Mouse (Mus musculus): ENCODE measurements around the gene Tmem184b. TPM values are rescaled to one million over a fixed set of nuclear protein-coding genes. Genes with fewer than 3 reads are reported as not detected.

Tmem184b gene
- polyA plus RNA-seq, 1 experiment from 2014 or later, result 75.5 TPM

GRCm38 (mm10) chr15:79438816-79439215, 35.4 kb upstream of the Tmem184b start:
- Histone ChIP-seq H3K36me3 (peaks cover 48% of the 10 kb centered on the region), H3K27ac (peak overlapping the region; percentile 33; the same call in 1 of the 2 replicates), H3K9ac (0 out of 2 replicates have a peak overlapping the region, but pooled peaks have one; percentile 2), H3K9me3 (replicated peaks) (no peaks in the 10 kb centered on the region), H3K27me3 (no peaks in the 10 kb centered on the region), H3K4me1 (peaks cover 75% of the 10 kb centered on the region), H3K4me3 (replicated peaks) (no peak overlapping the region), H3K4me2 (peak overlapping the region; percentile 77)
- 56% methylated on average over 8 of the region's 8 CpGs for WGBS
- ATAC-seq (replicated peaks; ENCODE audit: low FRiP score), result no peak

- Histone ChIP-seq H3K36me3 (peaks cover 53% of the 10 kb centered on the region), H3K27ac (peak overlapping the region; percentile 33; the same call in 1 of the 2 replicates)
Measured at GRCm38 (mm10) chr15:79438209-79438810, 34.9 kb upstream of the Tmem184b start.

DNA sequence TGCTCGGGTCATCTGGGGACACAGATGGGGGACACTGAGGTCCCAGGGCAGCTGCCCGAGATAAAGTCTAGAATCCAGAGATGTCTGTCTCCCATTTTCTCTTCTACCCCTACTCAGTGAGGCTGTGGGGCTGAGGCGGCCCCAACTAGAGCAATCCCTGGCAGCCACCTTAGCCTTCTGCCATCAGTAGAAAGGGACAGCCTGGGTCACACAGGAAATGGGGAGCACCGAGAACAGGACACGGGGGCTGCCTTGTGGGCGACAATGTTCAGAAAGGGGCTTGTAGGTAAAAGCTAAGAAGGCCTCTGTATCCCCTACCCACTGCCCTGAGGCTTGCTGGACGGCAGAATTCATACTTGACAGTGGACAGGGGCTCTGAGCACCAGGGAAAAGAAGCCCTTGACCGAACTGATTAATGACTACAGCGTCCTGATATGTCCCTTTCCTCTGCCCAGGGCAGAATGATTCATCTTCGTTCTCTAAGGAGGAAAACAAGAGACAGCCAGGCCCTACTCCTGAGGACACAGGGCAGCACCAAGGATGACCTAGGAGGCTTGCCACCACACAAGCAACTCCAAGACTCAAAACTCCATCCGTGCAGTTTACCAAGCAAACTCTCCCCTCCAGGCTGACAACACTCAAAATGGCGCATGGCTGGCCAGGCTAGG, 34.3 kb upstream of the Tmem184b start:
- H3K4me3 ChIP-seq (replicated peaks), result no peak overlapping the region
- H3K4me1 ChIP-seq, result peaks cover 80% of the 10 kb centered on the region
- H3K9me3 ChIP-seq (replicated peaks), result no peaks in the 10 kb centered on the region
- peaks cover 60% of the 10 kb centered on the region for H3K36me3 ChIP-seq
- H3K4me2 ChIP-seq, result no peak overlapping the region
- 0 out of 2 replicates have a peak overlapping the region, but pooled peaks have one; percentile 14 for H3K27ac ChIP-seq
- H3K9ac ChIP-seq, result no peak overlapping the region
- H3K27me3 ChIP-seq, result no peaks in the 10 kb centered on the region
- 79% methylated on average over 12 of the region's 12 CpGs for WGBS
- ATAC-seq (replicated peaks; ENCODE audit: low FRiP score), result no peak

More at GRCm38 (mm10) chr15:79438209-79438810, 34.9 kb upstream of the Tmem184b start:
- Histone ChIP-seq H3K9me3 (replicated peaks) (no peaks in the 10 kb centered on the region), H3K27me3 (no peaks in the 10 kb centered on the region), H3K9ac (peak overlapping the region; percentile 2; the same call in 1 of the 2 replicates), H3K4me2 (peak overlapping the region; percentile 77), H3K4me1 (peaks cover 76% of the 10 kb centered on the region), H3K4me3 (replicated peaks) (no peak overlapping the region)
- ATAC-seq (replicated peaks; ENCODE audit: low FRiP score), result no peak
- WGBS, result 77% methylated on average over 6 of the region's 6 CpGs

DNA sequence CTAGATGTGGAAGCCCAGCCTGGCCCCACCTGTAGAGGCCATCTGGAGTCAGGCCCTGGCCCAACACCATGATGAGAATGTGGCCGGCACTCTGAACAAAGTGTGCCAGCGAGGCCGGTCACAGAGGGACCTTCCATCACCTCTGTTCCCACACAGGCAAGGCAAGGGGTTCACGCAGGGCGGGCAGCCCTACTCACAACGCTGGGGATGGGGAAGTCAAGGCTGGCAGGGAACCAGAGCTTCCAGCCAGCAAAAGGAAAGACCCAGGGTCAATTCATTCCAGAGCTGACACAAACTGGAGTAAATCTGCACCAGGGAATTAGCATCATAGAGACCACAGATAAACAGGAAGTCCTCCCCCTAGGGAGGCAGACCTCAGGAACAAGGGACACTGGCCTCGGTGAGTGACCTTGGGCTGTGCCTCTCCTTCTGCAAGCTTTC, 33.1 kb upstream of the Tmem184b start:
- Histone ChIP-seq H3K4me1 (peaks cover 84% of the 10 kb centered on the region), H3K9ac (no peak overlapping the region), H3K9me3 (replicated peaks) (no peaks in the 10 kb centered on the region), H3K4me3 (replicated peaks) (no peak overlapping the region), H3K36me3 (peaks cover 70% of the 10 kb centered on the region), H3K4me2 (no peak overlapping the region), H3K27ac (peak overlapping the region; percentile 69; the same call in 1 of the 2 replicates), H3K27me3 (no peaks in the 10 kb centered on the region)
- ATAC-seq (replicated peaks; ENCODE audit: low FRiP score), result no peak
- WGBS, result 50% methylated on average over 7 of the region's 7 CpGs

- 35% methylated on average over 7 of the region's 7 CpGs for WGBS
- no peak overlapping the region for H3K9ac ChIP-seq
Measured at GRCm38 (mm10) chr15:79435191-79435671, 31.9 kb upstream of the Tmem184b start.

GRCm38 (mm10) chr15:79432892-79433291, 29.5 kb upstream of the Tmem184b start:
- Histone ChIP-seq H3K4me3 (replicated peaks) (no peak overlapping the region), H3K27me3 (no peaks in the 10 kb centered on the region), H3K27ac (peak overlapping the region; percentile 79), H3K4me2 (no peak overlapping the region; the same call in 1 of the 2 replicates), H3K36me3 (peaks cover 96% of the 10 kb centered on the region), H3K4me1 (peaks cover 58% of the 10 kb centered on the region), H3K9ac (no peak overlapping the region), H3K9me3 (replicated peaks) (no peaks in the 10 kb centered on the region)
- 64% methylated on average over 21 of the region's 21 CpGs for WGBS
- ATAC-seq (replicated peaks; ENCODE audit: low FRiP score), result no peak

More at GRCm38 (mm10) chr15:79435191-79435671, 31.9 kb upstream of the Tmem184b start:
- Histone ChIP-seq H3K4me3 (replicated peaks) (no peak overlapping the region), H3K4me2 (no peak overlapping the region), H3K36me3 (peaks cover 82% of the 10 kb centered on the region), H3K4me1 (peaks cover 81% of the 10 kb centered on the region), H3K9me3 (replicated peaks) (no peaks in the 10 kb centered on the region), H3K27me3 (no peaks in the 10 kb centered on the region), H3K27ac (peak overlapping the region; percentile 69)
- 0 out of 2 replicates have a peak, but pooled peaks have one; percentile 13 for ATAC-seq (replicated peaks; ENCODE audit: low FRiP score)

DNA sequence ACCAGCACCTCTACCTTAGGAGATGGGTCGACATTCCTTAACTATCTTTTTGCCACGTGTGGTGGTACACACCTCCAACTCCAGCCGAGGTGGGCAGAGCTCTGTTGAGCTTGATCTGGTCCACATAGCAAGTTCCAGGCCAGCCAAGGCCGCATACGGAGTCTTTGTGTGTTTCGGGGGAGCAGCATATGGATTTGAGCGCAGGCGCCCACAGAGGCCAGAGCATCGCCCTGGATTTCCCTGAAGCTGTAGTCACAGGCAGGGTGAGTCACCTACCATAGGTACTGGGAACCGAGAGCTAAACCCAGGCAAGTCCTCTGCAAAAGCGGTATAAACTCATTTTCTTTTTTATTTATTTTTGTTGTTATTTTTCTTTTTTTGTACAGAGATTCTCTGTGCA, 29.0 kb upstream of the Tmem184b start:
- ATAC-seq (replicated peaks; ENCODE audit: low FRiP score), result no peak
- Histone ChIP-seq H3K9ac (no peak overlapping the region), H3K4me2 (no peak overlapping the region), H3K4me1 (peaks cover 52% of the 10 kb centered on the region), H3K27me3 (no peaks in the 10 kb centered on the region), H3K36me3 (peaks cover 96% of the 10 kb centered on the region), H3K9me3 (replicated peaks) (no peaks in the 10 kb centered on the region), H3K4me3 (replicated peaks) (no peak overlapping the region), H3K27ac (peak overlapping the region; percentile 79)
- WGBS, result 75% methylated on average over 11 of the region's 11 CpGs

DNA sequence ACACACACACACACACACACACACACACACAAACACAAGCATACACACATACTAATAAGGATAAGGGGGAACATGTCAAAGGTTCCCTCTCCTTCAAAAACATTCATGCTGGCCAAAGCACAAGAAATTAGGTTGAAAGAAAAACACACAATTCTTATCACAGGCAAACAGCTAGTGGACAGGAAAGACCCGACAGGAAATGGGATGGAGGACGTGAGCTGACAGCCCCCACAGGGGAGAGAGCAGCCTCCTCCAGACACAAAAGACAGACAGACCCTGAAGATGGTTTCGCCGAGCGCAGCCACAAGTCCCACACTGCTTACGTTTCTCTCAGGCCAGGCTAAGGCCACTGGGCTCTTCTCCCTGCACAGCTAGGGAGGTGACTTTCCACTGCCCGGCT, 28.6 kb upstream of the Tmem184b start:
- 39% methylated on average over 7 of the region's 7 CpGs for WGBS
- Histone ChIP-seq H3K4me2 (no peak overlapping the region), H3K36me3 (peaks cover 96% of the 10 kb centered on the region), H3K27me3 (no peaks in the 10 kb centered on the region), H3K9ac (no peak overlapping the region), H3K4me1 (peaks cover 48% of the 10 kb centered on the region), H3K4me3 (replicated peaks) (no peak overlapping the region), H3K9me3 (replicated peaks) (no peaks in the 10 kb centered on the region), H3K27ac (peak overlapping the region; percentile 79)
- no peak for ATAC-seq (replicated peaks; ENCODE audit: low FRiP score)

- no peak overlapping the region for H3K9ac ChIP-seq
- no peak overlapping the region for H3K27ac ChIP-seq
- peaks cover 97% of the 10 kb centered on the region for H3K36me3 ChIP-seq
- H3K4me1 ChIP-seq, result peaks cover 38% of the 10 kb centered on the region
- no peak for ATAC-seq (replicated peaks; ENCODE audit: low FRiP score)
- 75% methylated on average over 10 of the region's 10 CpGs for WGBS
- no peaks in the 10 kb centered on the region for H3K27me3 ChIP-seq
- H3K4me2 ChIP-seq, result no peak overlapping the region
- no peaks in the 10 kb centered on the region for H3K9me3 ChIP-seq (replicated peaks)
- no peak overlapping the region for H3K4me3 ChIP-seq (replicated peaks)
Measured at GRCm38 (mm10) chr15:79430461-79431000, 27.2 kb upstream of the Tmem184b start.

- WGBS, result 76% methylated on average over 8 of the region's 9 CpGs
- ATAC-seq (replicated peaks; ENCODE audit: low FRiP score), result no peak
- Histone ChIP-seq H3K27me3 (no peaks in the 10 kb centered on the region), H3K4me3 (replicated peaks) (no peak overlapping the region), H3K4me2 (no peak overlapping the region), H3K27ac (no peak overlapping the region), H3K9me3 (replicated peaks) (no peaks in the 10 kb centered on the region), H3K36me3 (peaks cover 97% of the 10 kb centered on the region), H3K4me1 (peaks cover 33% of the 10 kb centered on the region), H3K9ac (no peak overlapping the region)
Measured at GRCm38 (mm10) chr15:79429994-79430393, 26.6 kb upstream of the Tmem184b start.

- WGBS, result 71% methylated on average over 12 of the region's 12 CpGs
- Histone ChIP-seq H3K36me3 (peaks cover 97% of the 10 kb centered on the region), H3K9me3 (replicated peaks) (no peaks in the 10 kb centered on the region)
Measured at GRCm38 (mm10) chr15:79429527-79429926, 26.2 kb upstream of the Tmem184b start.

DNA sequence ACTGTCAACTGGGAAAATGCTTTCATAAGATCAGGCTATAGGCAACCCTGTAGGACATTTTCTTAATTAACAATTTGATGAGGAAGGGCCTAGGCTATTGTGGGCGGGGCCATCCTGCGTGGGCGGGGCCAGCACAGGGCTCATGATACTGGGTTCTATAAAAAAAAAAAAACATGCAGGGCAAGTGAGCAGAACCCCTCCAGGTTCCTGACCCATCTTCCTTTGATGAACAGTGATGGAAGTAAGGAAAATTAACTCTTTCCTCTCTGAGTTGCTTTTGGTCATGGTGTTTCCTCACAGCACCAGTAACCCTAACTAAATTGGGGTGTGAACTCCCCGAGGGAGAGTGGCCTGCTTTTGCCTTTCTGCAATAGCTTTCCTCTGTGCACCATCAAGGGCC, 25.2 kb upstream of the Tmem184b start:
- H3K4me2 ChIP-seq, result no peak overlapping the region
- ATAC-seq (replicated peaks; ENCODE audit: low FRiP score), result no peak
- no peak overlapping the region for H3K9ac ChIP-seq
- H3K27ac ChIP-seq, result no peak overlapping the region
- H3K4me1 ChIP-seq, result peaks cover 28% of the 10 kb centered on the region
- H3K9me3 ChIP-seq (replicated peaks), result no peaks in the 10 kb centered on the region
- no peaks in the 10 kb centered on the region for H3K27me3 ChIP-seq
- H3K36me3 ChIP-seq, result peaks cover 97% of the 10 kb centered on the region
- WGBS, result 79% methylated on average over 4 of the region's 4 CpGs
- no peak overlapping the region for H3K4me3 ChIP-seq (replicated peaks)

More at GRCm38 (mm10) chr15:79429527-79429926, 26.2 kb upstream of the Tmem184b start:
- no peak overlapping the region for H3K4me3 ChIP-seq (replicated peaks)
- H3K4me2 ChIP-seq, result no peak overlapping the region
- peaks cover 28% of the 10 kb centered on the region for H3K4me1 ChIP-seq
- H3K27ac ChIP-seq, result no peak overlapping the region
- ATAC-seq (replicated peaks; ENCODE audit: low FRiP score), result no peak
- no peaks in the 10 kb centered on the region for H3K27me3 ChIP-seq
- H3K9ac ChIP-seq, result no peak overlapping the region
